Mouse (Mus musculus) right cerebral cortex, postnatal 10 days (tissue): Measurements from ENCODE around the gene Slc25a25.
"Not testable (repeated sequence)": the region's sequence is repeated elsewhere in the genome, so short reads cannot be mapped to it uniquely, and the experiment has no call there.

ENCODE experiments used
- DNase-seq, 2 experiments: peaks; one replicate each; pipeline ENCODE4 v3.0.0; 2021; ENCODE audit warnings: low spot score in 2 of 2

Slc25a25 gene

GRCm38 (mm10) chr2:32450881-32451844 lies at the start of gene Slc25a25:
TSS of gene Slc25a25 (minus strand) at chr2:32451445.
- peak; percentile 99 for DNase-seq

DNA sequence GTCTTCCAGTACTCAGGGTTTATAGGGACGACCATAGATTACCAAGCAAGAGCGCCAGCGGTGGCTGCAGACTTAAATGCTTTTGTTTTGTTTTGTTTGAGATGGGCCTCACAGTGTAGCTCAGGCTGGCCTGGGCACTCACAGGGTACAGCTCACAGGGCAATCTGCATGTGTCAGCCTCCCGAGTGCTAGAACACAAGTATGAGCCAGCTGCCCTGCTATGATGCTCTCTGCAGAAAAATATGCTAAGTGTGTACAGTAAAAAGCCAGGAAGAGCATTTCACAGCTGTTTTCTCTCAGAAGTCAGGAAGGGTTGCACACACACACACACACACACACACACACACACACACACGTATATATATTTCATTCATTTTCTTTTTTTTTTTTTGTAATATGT lies 49.2 kb upstream of the Slc25a25 start:
- DNase-seq = no peak

- no peak for DNase-seq
Observed at GRCm38 (mm10) chr2:32499365-32499764, 48.1 kb upstream of the Slc25a25 start.

DNA sequence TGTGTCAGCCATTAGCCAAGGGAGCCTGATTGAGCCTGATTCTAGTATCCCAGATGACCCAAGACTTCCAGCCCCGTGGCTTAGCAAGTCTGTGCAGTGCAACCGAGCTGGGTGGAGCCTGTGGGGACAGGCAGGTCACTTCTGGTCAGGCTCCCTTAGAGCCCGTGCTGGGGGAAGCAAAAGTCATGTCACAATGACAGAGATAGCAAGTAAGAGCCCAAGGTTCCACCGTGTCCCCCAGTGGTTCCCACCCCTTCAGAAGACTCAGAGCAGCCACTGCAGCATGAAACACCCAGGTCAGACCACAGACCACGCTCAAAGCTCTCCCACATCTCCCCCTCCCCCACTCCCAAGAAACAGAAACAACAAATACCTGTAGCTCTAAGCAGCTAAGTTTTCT lies 44.9 kb upstream of the Slc25a25 start:
- DNase-seq = no peak

DNA sequence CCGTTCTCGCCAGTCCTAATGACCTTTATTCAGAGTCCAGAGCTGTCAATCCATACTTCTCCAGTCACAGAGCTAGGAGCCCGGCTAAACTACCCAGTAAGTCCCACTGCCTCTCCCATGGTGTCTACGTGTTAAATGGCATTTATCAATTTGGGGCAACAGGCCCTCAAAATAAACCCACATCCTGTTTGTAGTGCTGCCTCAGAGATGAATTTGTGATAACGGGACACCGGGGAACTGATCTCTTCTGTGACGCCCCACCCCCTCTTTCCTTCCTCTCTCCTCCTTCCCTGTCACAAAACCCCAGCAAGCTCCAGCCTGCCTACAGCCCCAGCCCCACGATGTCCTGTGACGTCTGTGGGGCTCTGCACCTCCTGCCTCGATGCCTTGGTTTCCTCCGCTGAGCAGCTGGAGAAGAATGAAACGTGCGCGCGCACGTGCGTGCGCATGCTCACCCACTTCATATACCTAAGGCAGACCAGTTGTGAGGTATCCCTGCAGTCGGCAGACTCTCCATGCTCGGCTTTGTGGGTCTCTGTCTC lies 44.0 kb upstream of the Slc25a25 start:
- DNase-seq = no peak

GRCm38 (mm10) chr2:32494522-32494921 lies 43.3 kb upstream of the Slc25a25 start:
- DNase-seq = no peak

GRCm38 (mm10) chr2:32493301-32493701 lies 42.1 kb upstream of the Slc25a25 start:
- no peak for DNase-seq

DNA sequence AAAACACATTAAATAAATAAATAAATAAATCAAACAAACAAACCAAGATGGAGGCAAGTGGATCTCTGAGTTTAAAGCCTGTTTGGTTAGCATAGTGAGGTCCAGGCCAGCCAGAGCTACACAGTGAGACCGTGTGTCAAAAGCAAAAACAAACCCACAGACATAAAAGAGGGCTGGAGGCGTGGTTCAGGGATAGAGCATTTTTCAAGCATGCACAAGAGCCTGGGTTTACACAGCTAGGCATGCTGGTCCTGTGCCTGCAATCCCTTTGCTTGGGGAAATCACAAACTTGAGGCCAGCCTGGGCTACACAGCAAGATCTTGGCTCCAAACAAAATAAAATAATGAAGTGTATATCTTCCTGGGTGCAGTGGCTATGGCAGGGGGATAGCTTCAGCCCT lies 41.4 kb upstream of the Slc25a25 start:
- no peak for DNase-seq

DNA sequence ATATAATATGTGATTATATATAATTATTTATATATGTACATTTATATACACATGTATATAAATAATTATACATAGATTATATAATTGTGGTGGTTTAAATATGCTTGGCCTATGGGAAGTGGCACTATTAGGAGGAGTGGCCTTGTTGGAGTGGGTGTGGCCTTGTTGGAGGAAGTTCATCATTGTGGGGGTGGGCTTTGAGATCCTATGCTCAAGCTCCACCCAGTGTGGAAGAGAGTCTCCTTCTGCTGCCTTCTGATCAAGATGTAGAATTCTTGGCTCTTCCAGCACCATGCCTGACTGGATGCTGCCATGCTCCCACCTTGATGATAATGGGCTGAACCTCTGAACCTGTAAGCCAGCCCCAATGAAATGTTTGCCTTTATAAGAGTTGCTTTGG lies 39.5 kb upstream of the Slc25a25 start:
- not testable (repeated sequence) for DNase-seq

DNA sequence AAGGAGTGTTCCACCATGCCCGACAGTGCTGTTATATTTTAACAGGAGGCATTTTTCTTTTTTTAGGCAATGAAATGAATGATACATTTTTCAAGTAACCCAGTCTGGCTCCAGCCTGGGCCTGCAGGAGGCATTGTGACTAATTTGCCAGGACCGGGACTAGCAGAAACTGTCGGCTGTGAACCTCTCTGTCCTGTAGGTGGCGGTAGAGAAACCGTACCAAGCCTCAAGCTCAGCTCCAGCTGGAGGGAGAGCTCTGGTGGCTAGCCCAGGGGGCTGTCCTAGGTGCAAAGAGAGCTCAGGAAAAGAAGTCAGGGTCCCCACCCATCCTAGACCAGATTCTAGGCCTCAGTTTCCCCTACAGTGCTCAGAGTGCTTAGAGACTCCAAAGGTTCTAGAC lies 37.4 kb upstream of the Slc25a25 start:
- DNase-seq = peak; percentile 87 to 89

DNA sequence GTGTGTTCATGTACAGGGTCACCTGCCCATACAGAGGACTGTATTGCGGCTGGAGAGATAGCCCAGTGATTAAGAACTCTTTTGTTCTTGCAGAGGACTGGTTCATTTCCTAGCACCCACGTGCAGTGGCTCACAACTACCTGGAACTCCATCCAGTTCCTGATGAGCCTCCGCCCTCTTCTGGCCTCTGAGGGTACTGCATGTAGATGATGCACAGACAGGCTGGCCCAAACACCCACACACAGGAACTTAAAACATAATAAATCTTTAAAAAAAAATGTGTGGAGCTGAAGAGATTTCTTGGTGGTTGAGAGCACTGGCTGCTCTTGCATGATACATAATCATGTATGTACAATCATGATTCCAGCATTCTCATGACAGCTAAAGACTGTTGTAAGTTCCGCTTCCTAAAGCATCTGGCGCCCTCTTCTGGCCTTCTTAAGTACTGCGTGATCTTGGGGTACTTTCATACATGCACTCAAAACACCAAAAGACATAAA lies 35.9 kb upstream of the Slc25a25 start:
- peak; percentile 93 to 94 for DNase-seq

- DNase-seq = no peak
Observed at GRCm38 (mm10) chr2:32486155-32486554, 34.9 kb upstream of the Slc25a25 start.

DNA sequence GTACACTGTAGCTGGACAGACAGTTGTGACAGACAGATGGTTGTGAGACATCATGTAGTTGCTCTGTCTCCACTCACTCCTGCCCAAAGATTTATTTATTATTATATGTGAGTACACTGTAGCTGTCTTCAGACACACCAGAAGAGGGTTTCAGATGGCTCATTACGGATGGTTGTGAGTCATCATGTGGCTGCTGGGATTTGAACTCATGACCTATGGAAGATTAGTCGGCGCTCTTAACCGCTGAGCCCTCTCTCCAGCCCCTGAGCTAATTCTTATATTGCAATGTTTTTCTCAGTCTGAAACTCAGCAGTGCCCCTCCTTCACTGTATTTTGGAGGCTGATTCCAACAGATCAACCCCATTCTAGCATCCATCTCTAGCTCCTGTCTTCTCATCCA lies 34.5 kb upstream of the Slc25a25 start:
- DNase-seq = no peak

DNA sequence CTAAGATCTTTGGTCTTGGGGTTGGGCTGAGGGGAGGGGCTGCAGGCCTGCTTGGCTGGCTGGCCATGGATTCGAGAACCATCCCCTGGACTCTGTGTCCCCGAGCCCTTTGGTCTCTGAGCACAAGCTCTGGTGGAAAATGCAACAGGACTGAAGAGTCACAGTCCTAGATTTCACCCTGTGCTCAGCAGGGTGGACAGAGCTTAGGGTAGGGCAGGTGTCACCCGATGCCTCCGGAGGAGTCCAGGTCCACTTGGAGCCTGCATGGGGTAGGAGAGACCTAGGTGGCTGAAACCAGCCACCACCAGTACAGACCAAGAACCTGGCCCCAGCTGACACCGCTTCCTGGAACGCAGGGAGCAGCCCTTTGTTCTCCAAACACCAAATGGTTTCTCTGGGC lies 33.7 kb upstream of the Slc25a25 start:
- no peak for DNase-seq

DNA sequence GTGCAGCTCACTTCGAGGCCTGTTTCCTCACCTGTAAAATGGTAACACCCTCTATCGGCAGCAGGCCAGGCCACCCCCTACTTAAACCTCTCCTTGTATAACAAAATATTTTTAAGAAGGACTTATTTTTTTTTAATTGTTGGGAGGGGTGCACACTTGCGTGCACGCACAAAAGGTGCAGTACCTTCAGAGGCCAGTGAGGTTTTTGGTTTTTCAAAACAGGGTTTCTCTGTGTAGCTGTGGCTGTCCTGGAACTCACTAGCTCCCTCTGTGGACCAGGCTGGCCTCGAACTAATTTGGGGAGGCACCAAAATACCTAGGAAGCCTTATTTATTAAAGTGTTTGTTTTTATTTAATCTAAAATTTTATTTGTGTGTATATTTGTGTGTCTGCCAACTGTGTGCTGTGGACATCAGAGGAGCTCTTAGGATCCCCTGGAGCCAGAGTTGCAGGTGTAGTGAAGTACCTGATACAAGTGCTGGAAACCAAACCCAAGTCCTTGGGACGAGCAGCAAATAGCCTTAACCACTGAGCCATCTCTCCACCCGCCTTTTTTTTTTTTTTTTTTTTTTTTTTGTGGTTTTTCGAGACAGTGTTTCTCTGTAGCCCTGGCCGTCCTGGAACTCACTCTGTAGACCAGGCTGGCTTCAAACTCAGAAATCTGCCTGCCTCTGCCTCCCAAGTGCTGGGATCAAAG lies 32.1 kb upstream of the Slc25a25 start:
- no peak for DNase-seq

DNA sequence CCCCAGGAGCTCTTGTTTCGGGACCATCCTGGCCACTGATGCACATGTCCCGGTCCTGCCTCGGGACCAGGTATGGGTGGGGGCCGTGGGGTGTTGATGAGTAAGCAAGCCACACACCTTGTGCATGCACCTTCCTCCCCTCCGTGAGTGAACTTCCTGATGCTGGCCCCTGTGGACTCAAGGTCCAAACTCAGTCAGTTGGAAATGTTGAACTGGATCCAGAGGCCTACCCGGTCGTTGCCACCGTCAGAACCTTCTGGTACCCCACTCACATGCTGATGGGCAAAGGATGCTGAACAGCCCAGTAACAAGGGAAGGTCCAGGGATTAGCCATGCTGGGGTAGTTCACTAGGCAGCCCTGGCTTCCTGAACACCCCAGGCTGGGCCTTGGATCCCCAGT lies 31.1 kb upstream of the Slc25a25 start:
- DNase-seq = no peak

- DNase-seq = not testable (repeated sequence)
Observed at GRCm38 (mm10) chr2:32475361-32475760, 24.1 kb upstream of the Slc25a25 start.

- DNase-seq = no peak
Observed at GRCm38 (mm10) chr2:32471681-32472061, 20.4 kb upstream of the Slc25a25 start.

DNA sequence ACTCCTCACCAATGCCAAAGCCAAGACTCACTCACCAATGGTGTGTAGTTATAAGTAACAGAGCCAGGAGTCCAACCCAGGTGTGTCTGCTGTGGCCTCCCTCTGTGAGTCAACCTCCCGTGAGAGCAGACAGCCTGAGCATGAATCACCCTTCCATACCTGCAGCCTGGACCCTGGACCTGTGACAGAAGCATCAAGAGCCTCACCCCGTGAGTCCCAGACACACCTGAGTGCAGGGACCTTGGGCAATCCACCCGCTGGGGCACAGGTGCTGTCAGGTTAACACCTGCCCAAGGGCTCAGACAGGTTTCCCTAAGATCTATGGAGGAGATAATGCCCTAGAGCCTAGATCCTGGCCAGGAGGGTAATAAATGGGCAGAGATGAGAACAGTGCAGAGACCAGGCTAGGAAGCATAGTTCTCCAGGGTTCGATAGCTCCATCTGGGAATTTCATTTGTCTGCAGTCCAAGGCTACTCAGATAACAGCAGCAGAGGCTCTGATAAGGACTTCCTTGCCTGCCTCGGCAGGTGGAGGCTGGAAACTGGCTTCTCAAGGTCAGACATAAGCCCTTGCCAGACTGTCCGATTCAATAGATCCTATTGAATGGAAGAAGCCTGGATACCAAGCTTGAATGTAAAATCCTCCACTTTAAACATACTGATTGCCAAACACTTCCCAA lies 19.9 kb upstream of the Slc25a25 start:
- no peak for DNase-seq

DNA sequence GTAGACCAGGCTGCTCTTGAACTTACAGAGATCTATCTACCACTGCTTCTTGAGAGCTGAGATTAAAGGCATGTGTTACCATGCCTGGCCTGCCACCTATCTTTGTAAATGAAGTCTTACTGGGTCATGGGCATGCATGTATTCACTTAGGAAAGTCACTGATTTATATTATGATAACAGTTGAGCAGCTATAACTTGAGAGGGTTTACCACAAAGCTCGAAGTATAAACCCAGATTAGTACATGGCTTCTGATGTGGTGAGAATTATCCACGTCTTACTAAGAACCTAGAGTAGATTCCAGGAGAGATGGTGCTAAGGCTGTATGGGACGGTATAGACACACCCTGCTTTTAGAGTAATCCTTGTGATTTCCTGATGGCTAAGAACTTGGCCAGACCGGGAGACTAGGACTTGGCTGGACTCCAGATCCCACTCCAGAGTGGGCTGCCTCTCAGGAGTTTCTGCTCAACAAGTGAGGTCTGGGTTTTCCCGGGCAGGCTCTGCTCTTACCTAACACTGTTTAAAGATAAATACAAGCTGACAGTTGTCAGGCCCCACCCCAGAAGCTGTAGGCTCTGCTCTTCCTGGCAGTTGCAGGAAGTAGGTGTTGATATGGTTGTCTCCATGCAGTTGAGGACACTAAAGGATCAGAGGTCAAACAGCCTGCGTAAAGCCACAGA lies 13.1 kb upstream of the Slc25a25 start:
- DNase-seq = no peak

- no peak for DNase-seq
Observed at GRCm38 (mm10) chr2:32463773-32464172, 12.5 kb upstream of the Slc25a25 start.
